ENCODE assay signal across 10 mouse cellular contexts in genomic region chr19:57238461-57238860, GRCm38 (mm10).
DNase-seq lines count a peak whose midpoint lies in the region; ATAC-seq and TF ChIP-seq lines count a peak whose summit lies in the region.
"Had no signal": no experiment of that assay in that cellular context is flagged by ENCODE, and none has a peak within 500 bp of the region (broad histone marks: within the 10 kb centered on the region; RNA-seq: fewer than 3 reads in every experiment).

No protein-coding gene starts in this region.

- TF ChIP-seq POLR2A in embryonic fibroblast, embryonic 13.5 days (IDR thresholded peaks at IDR 0.05; ENCODE audit: low read depth, low read length): no peak

- WGBS in liver, embryonic 11.5 days: 76% methylated on average over 7 of the region's 7 CpGs

- no peak overlapping the region for H3K4me2 ChIP-seq in liver, embryonic 11.5 days
- H3K4me2 ChIP-seq: liver, embryonic 13.5 days had no signal

- no peak for TF ChIP-seq CTCF in embryonic fibroblast, embryonic 13.5 days (IDR thresholded peaks at IDR 0.05; ENCODE audit: borderline replicate concordance, insufficient read depth, low read length)

- peak; percentile 45; the same call in 1 of the 2 replicates for ATAC-seq in frontal cortex, adult (ENCODE audit: low TSS enrichment)
- ATAC-seq in liver, embryonic 11.5 days (replicated peaks; ENCODE audit: low FRiP score): no peak

- no peaks in the 10 kb centered on the region for H3K27me3 ChIP-seq in liver, embryonic 11.5 days (replicated peaks; ENCODE audit: control insufficient read depth, insufficient read depth, low read length)
- H3K27me3 ChIP-seq: liver, embryonic 13.5 days had no signal

- no peak overlapping the region for H3K4me3 ChIP-seq in embryonic fibroblast, embryonic 13.5 days (ENCODE audit: insufficient read depth, low read length)
- H3K4me3 ChIP-seq in liver, embryonic 11.5 days (ENCODE audit: low read depth, low read length): no peak overlapping the region
- H3K4me3 ChIP-seq: erythroblast, embryonic 14.5 days; liver, embryonic 13.5 days had no signal

- H3K4me1 ChIP-seq in embryonic fibroblast, embryonic 13.5 days (ENCODE audit: control insufficient read depth, insufficient read depth, low read length): peaks cover 13% of the 10 kb centered on the region
- H3K4me1 ChIP-seq in liver, embryonic 11.5 days (replicated peaks; ENCODE audit: control insufficient read depth, insufficient read depth, low read length): no peaks in the 10 kb centered on the region
- H3K4me1 ChIP-seq: liver, embryonic 13.5 days had no signal

- no peak overlapping the region for H3K9ac ChIP-seq in liver, embryonic 11.5 days (ENCODE audit: low read depth, low read length)
- H3K9ac ChIP-seq: liver, embryonic 13.5 days had no signal

- no peaks in the 10 kb centered on the region for H3K36me3 ChIP-seq in liver, embryonic 11.5 days (ENCODE audit: control insufficient read depth, insufficient read depth, low read length)
- H3K36me3 ChIP-seq: liver, embryonic 13.5 days had no signal

- peak overlapping the region; percentile 29; the same call in 1 of the 2 replicates for H3K27ac ChIP-seq in embryonic fibroblast, embryonic 13.5 days (ENCODE audit: insufficient read depth, low read length)
- no peak overlapping the region for H3K27ac ChIP-seq in liver, embryonic 11.5 days (ENCODE audit: low read depth, low read length)
- H3K27ac ChIP-seq: liver, embryonic 13.5 days had no signal

- no peak for DNase-seq in frontal cortex, postnatal 25 days (ENCODE audit: low spot score in 2 of 2)
- DNase-seq in brain, adult 2 months (ENCODE audit: low read depth, low spot score): peak; percentile 93
- DNase-seq in lung, adult 18-20 months: peak; percentile 70 to 79
- no peak for DNase-seq in B cell, adult 2 months
- no peak for DNase-seq in thymus, postnatal 36 days
- no peak for DNase-seq in liver, embryonic 11.5 days (ENCODE audit: low spot score)
- DNase-seq: liver, embryonic 13.5 days had no signal

- no peaks in the 10 kb centered on the region for H3K9me3 ChIP-seq in liver, embryonic 11.5 days (ENCODE audit: control insufficient read depth, low read length)
- H3K9me3 ChIP-seq: liver, embryonic 13.5 days had no signal

Comparison
In these comparisons a context has a peak if more than half of its experiments do, and no peak if none do; other contexts are left out.
1. DNase-seq: peak in brain, adult 2 months (single experiment) and lung, adult 18-20 months (2 of 2); none in frontal cortex, postnatal 25 days (0 of 2), B cell, adult 2 months (0 of 2), thymus, postnatal 36 days (0 of 2) and liver, embryonic 11.5 days (single experiment).